ENCODE assay signal across 8 mouse cellular contexts in genomic region chr9:90053852-90054251, GRCm38 (mm10). TPM values are rescaled to one million over a fixed set of nuclear protein-coding genes. Genes with fewer than 3 reads are reported as not detected.
DNase-seq lines count a peak whose midpoint lies in the region; ATAC-seq and TF ChIP-seq lines count a peak whose summit lies in the region.

Gene Ctsh, plus strand, starts transcription at chr9:90054152.

- peak within 1 kb of the TSS; percentile 94 for H3K27ac ChIP-seq in lung, postnatal 0 days (ENCODE audit: low read length)
- H3K27ac ChIP-seq in limb, embryonic 14.5 days (replicated peaks; ENCODE audit: low read depth, low read length) = no peak within 1 kb of the TSS
- H3K27ac ChIP-seq in stomach, embryonic 14.5 days (ENCODE audit: low read length) = no peak within 1 kb of the TSS

- peak within 1 kb of the TSS; percentile 88 for H3K9ac ChIP-seq in lung, postnatal 0 days (replicated peaks; ENCODE audit: low read depth)
- H3K9ac ChIP-seq in limb, embryonic 14.5 days (ENCODE audit: low read depth, low read length, severe bottlenecking) = peak within 1 kb of the TSS; percentile 66
- H3K9ac ChIP-seq in stomach, embryonic 14.5 days (replicated peaks; ENCODE audit: low read depth, low read length) = peak within 1 kb of the TSS; percentile 48

- no peaks in the 10 kb centered on the region for H3K27me3 ChIP-seq in lung, postnatal 0 days (replicated peaks; ENCODE audit: insufficient read depth, low read length)
- peaks cover 10% of the 10 kb centered on the region for H3K27me3 ChIP-seq in erythroblast, embryonic 14.5 days (ENCODE audit: control insufficient read depth)
- no peaks in the 10 kb centered on the region for H3K27me3 ChIP-seq in limb, embryonic 14.5 days (ENCODE audit: control insufficient read depth, insufficient read depth, low read length)
- no peaks in the 10 kb centered on the region for H3K27me3 ChIP-seq in stomach, embryonic 14.5 days (ENCODE audit: control insufficient read depth, insufficient read depth, low read length)

- no peaks in the 10 kb centered on the region for H3K9me3 ChIP-seq in lung, postnatal 0 days (ENCODE audit: low read length)
- no peaks in the 10 kb centered on the region for H3K9me3 ChIP-seq in erythroblast, embryonic 14.5 days (ENCODE audit: control insufficient read depth, low read length)
- no peaks in the 10 kb centered on the region for H3K9me3 ChIP-seq in limb, embryonic 14.5 days (ENCODE audit: control insufficient read depth, low read length)
- H3K9me3 ChIP-seq in stomach, embryonic 14.5 days (ENCODE audit: control insufficient read depth, low read depth, low read length) = no peaks in the 10 kb centered on the region

- TF ChIP-seq EP300 in lung, postnatal 0 days (IDR thresholded peaks at IDR 0.05) = no peak

- DNase-seq in lung, postnatal 0 days (ENCODE audit: low spot score) = no peak
- DNase-seq in lung, postnatal 36 days = no peak
- no peak for DNase-seq in heart, postnatal 36 days
- DNase-seq in limb, embryonic 14.5 days (ENCODE audit: low spot score) = no peak
- no peak for DNase-seq in cerebellum, adult 11-12 months
- no peak for DNase-seq in embryo, embryonic 10 days (ENCODE audit: low spot score)

- no peaks in the 10 kb centered on the region for H3K36me3 ChIP-seq in lung, postnatal 0 days (ENCODE audit: insufficient read depth, low read length)
- no peaks in the 10 kb centered on the region for H3K36me3 ChIP-seq in erythroblast, embryonic 14.5 days (ENCODE audit: control insufficient read depth)
- H3K36me3 ChIP-seq in limb, embryonic 14.5 days (ENCODE audit: control insufficient read depth, insufficient read depth, low read length) = no peaks in the 10 kb centered on the region
- no peaks in the 10 kb centered on the region for H3K36me3 ChIP-seq in stomach, embryonic 14.5 days (ENCODE audit: control insufficient read depth, insufficient read depth, low read length)

- peak within 1 kb of the TSS; percentile 72 for H3K4me3 ChIP-seq in lung, postnatal 0 days (ENCODE audit: low read depth, low read length)
- H3K4me3 ChIP-seq in erythroblast, embryonic 14.5 days (replicated peaks) = peak within 1 kb of the TSS; percentile 51
- H3K4me3 ChIP-seq in limb, embryonic 14.5 days (replicated peaks; ENCODE audit: low read length) = peak within 1 kb of the TSS; percentile 49
- H3K4me3 ChIP-seq in stomach, embryonic 14.5 days (ENCODE audit: low read depth, low read length) = peak within 1 kb of the TSS; percentile 44

- 62% methylated on average over 2 of the region's 2 CpGs for WGBS in lung, postnatal 0 days
- 67% methylated on average over 2 of the region's 2 CpGs for WGBS in limb, embryonic 14.5 days
- WGBS in stomach, embryonic 14.5 days = 82% methylated on average over 2 of the region's 2 CpGs

- no peak for TF ChIP-seq CTCF in lung, postnatal 0 days (IDR thresholded peaks at IDR 0.05)

- no peak for TF ChIP-seq POLR2A in limb, embryonic 14.5 days (IDR thresholded peaks at IDR 0.05; ENCODE audit: borderline replicate concordance, extremely low read depth, insufficient read depth, insufficient read length)

- intact Hi-C loops in heart, postnatal 36 days (cut with DNase I) = no loop called here

- peak within 1 kb of the TSS; percentile 79 for H3K4me2 ChIP-seq in lung, postnatal 0 days (replicated peaks; ENCODE audit: low read depth, low read length)
- peak within 1 kb of the TSS; percentile 97 for H3K4me2 ChIP-seq in limb, embryonic 14.5 days (replicated peaks; ENCODE audit: low read depth, low read length, severe bottlenecking)
- peak within 1 kb of the TSS; percentile 86 for H3K4me2 ChIP-seq in stomach, embryonic 14.5 days (replicated peaks; ENCODE audit: low read depth, low read length)

- no peaks in the 10 kb centered on the region for H3K4me1 ChIP-seq in lung, postnatal 0 days (ENCODE audit: insufficient read depth, low read depth, low read length)
- H3K4me1 ChIP-seq in erythroblast, embryonic 14.5 days (ENCODE audit: control insufficient read depth) = no peaks in the 10 kb centered on the region
- H3K4me1 ChIP-seq in limb, embryonic 14.5 days (ENCODE audit: control insufficient read depth, insufficient read depth, low read length) = no peaks in the 10 kb centered on the region; the same call in 1 of the 2 replicates
- H3K4me1 ChIP-seq in stomach, embryonic 14.5 days (ENCODE audit: control insufficient read depth, insufficient read depth, low read length) = no peaks in the 10 kb centered on the region

- ATAC-seq in lung, postnatal 0 days = no peak
- ATAC-seq in limb, embryonic 14.5 days (ENCODE audit: low FRiP score, low read depth) = no peak
- no peak for ATAC-seq in stomach, embryonic 14.5 days (ENCODE audit: insufficient number of reproducible peaks, insufficient read depth, low FRiP score, low read depth)

RNA-seq across cellular contexts. Expression of gene Ctsh, which starts in this region (rescaled TPM):
- 2,236 and 2,487 TPM in 2 replicates for polyA plus RNA-seq in lung, postnatal 0 days (2015; fragmentation: Nextera tagmentation; extraction: Ambion mirVana)
- polyA plus RNA-seq in erythroblast, embryonic 14.5 days (2012) = 0.08 and 0.19 TPM in 2 replicates
- total RNA-seq in heart, postnatal 36 days (2021) = 10 to 100 TPM; 56.0 to 58.4 TPM
- 17.7 and 20.4 TPM in 2 replicates for polyA plus RNA-seq in limb, embryonic 14.5 days (2012; rRNA removed)
- 37.8 and 40.3 TPM in 2 replicates for polyA plus RNA-seq in limb, embryonic 14.5 days (2014; fragmentation: Nextera tagmentation; extraction: Ambion mirVana)
- 46.0 and 51.5 TPM in 2 replicates for polyA plus RNA-seq in stomach, embryonic 14.5 days (2014; fragmentation: Nextera tagmentation; extraction: Ambion mirVana)

Comparison
In these comparisons a context has a peak if more than half of its experiments do, and no peak if none do; other contexts are left out.
1. RNA of gene Ctsh (polyA plus RNA-seq): 2,236 to 2,487 TPM in lung, postnatal 0 days; 46.0 to 51.5 TPM in stomach, embryonic 14.5 days, 17.7 to 40.3 TPM in limb, embryonic 14.5 days and 0.08 to 0.19 TPM in erythroblast, embryonic 14.5 days; every median in the first group is over 10 times any median in the second.
2. Peak in every context shown above with its lines, with median percentiles within 50 percentile points of each other: H3K4me2 ChIP-seq, H3K4me3 ChIP-seq and H3K9ac ChIP-seq.